Mouse (Mus musculus) lung, adult 2 months (tissue): Measurements from ENCODE around the gene Tbce. TPM values are rescaled to one million over a fixed set of nuclear protein-coding genes. Genes with fewer than 3 reads are reported as not detected.

Experiments
- DNase-seq: peaks from one replicate; pipeline ENCODE4 v3.0.0; 2022
- H3K4me1 ChIP-seq: fragments of 200-500 bp; 2 replicates; pipeline ENCODE4 v1.6.1; 2011; ENCODE audit warnings: low read length; ENCODE audit not compliant: control insufficient read depth, insufficient read depth
- H3K4me3 ChIP-seq: fragments of 200-500 bp; replicated peaks from 2 replicates; pipeline ENCODE3; 2011; ENCODE audit warnings: low read depth, mild to moderate bottlenecking, control low read depth, low read length; ENCODE audit errors: extremely low read depth
- CTCF ChIP-seq: fragments of 200-500 bp; IDR thresholded peaks from 2 replicates; pipeline ENCODE4 v1.5.1; 2011; ENCODE audit warnings: mild to moderate bottlenecking, low read length, control low read depth; ENCODE audit not compliant: insufficient read depth
- POLR2A ChIP-seq: fragments of 200-500 bp; IDR thresholded peaks from 2 replicates; pipeline ENCODE4 v1.6.1; 2011; ENCODE audit warnings: low read depth, mild to moderate bottlenecking, control low read depth, low read length, borderline replicate concordance; ENCODE audit errors: extremely low read depth
- WGBS: fragments of 180-500 bp; shearing (Covaris S2); methylation state at CpG from one replicate; pipeline ENCODE4 v1.1.7; 2018; 5-methylcytosine and 5-hydroxymethylcytosine counted together
- polyA plus RNA-seq: library from polyadenylated mRNA; depleted of rRNA; stranded (reverse); fragments of >200 nt; gene quantifications from 2 replicates; pipeline ENCODE4 v1.2.3, GENCODE M21; 2012

The Tbce gene
- polyA plus RNA-seq, 1 experiment: 22.0 TPM

DNA sequence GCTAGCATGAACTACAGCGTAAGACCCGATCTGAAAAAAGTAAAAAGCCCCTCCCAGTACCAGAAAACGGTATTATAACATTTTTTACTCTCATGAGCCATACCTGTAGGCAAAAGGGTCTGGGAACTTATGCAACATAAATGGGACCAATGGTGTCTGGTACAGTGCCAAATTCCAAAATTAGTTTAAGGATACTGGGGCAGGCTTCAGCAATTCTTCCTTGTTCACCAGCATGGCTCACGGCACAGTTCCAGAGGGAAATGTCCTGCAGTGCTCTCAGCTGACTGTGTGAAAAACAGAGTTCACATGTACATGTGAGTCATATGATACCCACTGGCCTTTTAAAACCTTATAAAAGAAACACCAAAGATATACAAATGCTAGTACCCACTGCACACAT lies 24.9 kb downstream of the Tbce start:
- no peak for TF ChIP-seq CTCF
- no peak for TF ChIP-seq POLR2A
- Histone ChIP-seq H3K4me1 (no peaks in the 10 kb centered on the region), H3K4me3 (no peak overlapping the region)
- 91% methylated on average over 4 of the region's 4 CpGs for WGBS
- no peak for DNase-seq

DNA sequence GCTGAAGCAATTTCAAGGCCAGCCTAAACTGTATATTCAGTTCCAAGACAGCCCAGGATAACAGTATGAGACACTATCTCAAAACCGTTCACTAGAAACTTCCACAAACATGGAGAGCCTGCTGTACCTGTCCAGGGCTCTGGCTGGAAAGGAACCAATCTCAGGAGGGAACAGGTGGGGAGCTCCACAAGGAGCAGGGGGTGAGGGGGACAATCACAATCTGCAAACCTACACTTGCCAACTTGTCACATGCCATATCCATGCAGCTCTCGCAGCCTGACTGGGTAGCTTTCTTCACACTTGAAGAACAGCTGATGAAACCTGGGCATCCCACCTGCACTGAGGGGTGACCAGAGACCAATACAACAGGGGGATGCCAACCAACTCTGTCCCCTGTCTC lies 25.4 kb downstream of the Tbce start:
- WGBS: 93% methylated on average over 2 of the region's 2 CpGs
- TF ChIP-seq POLR2A (no peak), CTCF (no peak)
- H3K4me1 ChIP-seq: no peaks in the 10 kb centered on the region
- no peak for DNase-seq
- no peak overlapping the region for H3K4me3 ChIP-seq

DNA sequence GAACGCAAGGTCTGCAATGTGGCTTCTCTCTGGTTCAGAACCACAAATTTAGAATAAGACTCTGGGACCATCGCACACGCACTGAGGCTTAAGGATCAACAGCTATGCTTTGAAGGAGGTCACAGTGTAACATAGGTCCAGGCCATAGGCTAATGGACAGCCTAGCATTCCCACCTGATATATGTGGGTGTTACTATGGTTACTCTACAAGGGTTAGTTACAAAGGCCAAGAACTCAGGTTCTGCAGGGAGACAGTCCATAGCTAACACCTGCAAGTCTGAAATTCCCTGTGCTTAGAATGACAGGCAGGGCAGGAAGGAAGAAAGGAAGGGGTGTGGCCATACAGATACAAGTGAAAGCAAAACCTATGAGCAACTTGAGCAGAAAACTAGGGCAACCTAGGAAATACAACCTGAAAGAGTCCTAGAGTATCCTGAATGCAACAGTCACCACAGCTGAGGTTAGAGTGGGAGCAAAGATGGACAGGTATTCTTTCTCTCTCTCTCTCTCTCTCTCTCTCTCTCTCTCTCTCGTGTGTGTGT lies 27.9 kb downstream of the Tbce start:
- H3K4me1 ChIP-seq: no peaks in the 10 kb centered on the region
- DNase-seq: no peak
- WGBS: 92% methylated on average over 4 of the region's 4 CpGs
- TF ChIP-seq CTCF (no peak), POLR2A (no peak)
- H3K4me3 ChIP-seq: no peak overlapping the region

DNA sequence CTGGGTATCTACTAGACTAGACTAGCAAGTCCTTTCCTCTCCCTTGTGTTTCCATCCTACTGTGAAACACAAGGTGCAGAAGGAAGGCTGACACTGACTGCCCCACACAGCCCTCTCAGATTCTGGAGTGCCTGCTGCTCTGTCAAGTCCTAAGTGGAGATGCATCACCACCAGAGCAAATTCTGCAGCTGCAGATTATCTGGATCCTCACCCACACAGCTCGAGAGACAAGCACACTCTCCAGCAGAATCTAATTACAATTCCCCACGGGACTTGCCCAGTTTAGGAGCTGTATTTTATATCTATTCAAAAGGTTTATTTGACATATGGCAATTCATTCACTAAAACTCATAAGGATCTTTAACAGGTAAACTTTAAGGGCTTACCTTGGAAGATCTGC lies 33.4 kb downstream of the Tbce start:
- H3K4me3 ChIP-seq: no peak overlapping the region
- TF ChIP-seq POLR2A: no peak
- no peak for TF ChIP-seq CTCF
- no peak for DNase-seq
- no peaks in the 10 kb centered on the region for H3K4me1 ChIP-seq
- 72% methylated on average over 2 of the region's 2 CpGs for WGBS

DNA sequence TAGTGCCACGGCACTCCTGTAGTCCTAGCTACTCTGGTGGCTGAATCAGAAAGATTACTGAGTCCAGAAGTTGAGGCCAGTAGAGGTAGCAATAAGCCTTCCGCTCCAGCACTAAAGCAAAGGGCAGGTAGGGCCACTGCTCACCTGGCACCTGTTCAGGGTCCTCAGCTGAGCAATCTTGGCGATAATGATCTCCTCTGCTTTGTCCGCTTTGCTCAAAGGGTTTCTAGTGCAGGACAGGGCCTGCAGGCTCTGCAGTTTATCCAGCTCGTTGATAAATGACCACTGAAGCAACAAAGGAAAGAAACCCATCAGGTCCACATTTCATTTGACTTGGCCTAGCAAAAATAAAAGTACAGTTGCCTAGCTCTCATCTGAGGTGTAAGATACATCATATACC lies 34.4 kb downstream of the Tbce start:
- Histone ChIP-seq H3K4me3 (no peak overlapping the region), H3K4me1 (no peaks in the 10 kb centered on the region)
- TF ChIP-seq CTCF (no peak), POLR2A (no peak)
- no peak for DNase-seq
- WGBS: 92% methylated on average over 5 of the region's 5 CpGs

DNA sequence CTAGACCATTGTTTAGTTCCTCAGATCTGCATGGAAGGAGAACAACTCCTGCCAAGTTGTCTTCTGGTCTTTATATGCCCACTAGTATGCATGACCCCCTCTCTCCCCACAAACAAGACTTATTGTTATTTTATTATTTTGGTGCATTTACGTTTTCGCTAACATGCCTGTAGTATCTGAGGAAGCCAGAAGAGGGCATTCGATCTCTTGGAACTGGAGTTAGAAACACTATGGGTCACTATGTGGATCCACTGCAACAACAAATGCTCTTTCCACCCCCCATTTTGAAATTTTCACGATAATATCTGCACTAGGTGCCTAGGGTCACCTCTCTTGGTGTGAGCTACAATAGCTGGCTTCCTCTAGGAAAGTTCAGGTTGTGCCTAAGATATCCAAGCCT lies 35.4 kb downstream of the Tbce start:
- Histone ChIP-seq H3K4me3 (no peak overlapping the region), H3K4me1 (no peaks in the 10 kb centered on the region)
- DNase-seq: no peak
- TF ChIP-seq CTCF: no peak
- TF ChIP-seq POLR2A: no peak
- 77% methylated on average over 4 of the region's 4 CpGs for WGBS

DNA sequence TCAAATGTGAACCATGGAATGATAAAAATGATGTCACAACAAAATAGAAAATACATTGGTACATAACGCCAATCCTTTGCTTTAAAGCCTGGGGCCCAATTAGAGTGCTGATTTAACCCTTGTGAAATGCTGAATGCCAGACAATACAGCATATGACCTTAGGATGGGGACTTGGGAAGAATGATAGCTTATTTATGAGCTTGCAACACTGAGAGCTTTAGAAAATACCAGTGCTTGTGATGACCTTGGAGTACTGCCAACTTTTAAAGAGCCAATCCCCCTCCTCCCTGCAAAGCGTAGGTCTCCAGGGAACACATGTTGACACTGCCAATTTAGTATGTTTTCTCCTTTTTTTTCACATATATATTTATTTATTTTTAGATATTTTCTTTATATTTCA lies 36.7 kb downstream of the Tbce start:
- no peak for TF ChIP-seq CTCF
- no peak for TF ChIP-seq POLR2A
- Histone ChIP-seq H3K4me3 (no peak overlapping the region), H3K4me1 (no peaks in the 10 kb centered on the region)
- 64% methylated on average over 2 of the region's 2 CpGs for WGBS
- DNase-seq: no peak

DNA sequence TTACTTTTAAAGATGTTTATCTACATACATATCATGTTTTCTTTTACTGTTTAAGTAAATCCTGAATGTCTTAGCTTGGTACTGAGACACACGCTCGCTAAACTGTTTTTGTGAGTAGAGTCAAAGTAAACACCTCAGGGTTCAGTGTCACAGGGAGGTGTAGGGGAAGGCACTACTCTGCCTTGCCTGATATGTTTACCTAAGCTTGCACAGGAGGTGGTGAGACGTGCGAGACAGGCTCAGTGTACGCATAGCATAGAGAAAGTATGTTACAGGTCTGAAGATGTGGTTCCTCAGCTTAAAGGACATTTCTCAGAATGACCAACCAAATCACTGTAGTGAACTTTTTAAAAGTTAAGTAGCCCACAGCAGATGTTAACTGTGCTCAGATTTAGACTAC lies 42.0 kb downstream of the Tbce start:
- no peak for TF ChIP-seq POLR2A
- TF ChIP-seq CTCF: no peak
- no peak for DNase-seq
- no peaks in the 10 kb centered on the region for H3K4me1 ChIP-seq
- no peak overlapping the region for H3K4me3 ChIP-seq
- 62% methylated on average over 5 of the region's 5 CpGs for WGBS

DNA sequence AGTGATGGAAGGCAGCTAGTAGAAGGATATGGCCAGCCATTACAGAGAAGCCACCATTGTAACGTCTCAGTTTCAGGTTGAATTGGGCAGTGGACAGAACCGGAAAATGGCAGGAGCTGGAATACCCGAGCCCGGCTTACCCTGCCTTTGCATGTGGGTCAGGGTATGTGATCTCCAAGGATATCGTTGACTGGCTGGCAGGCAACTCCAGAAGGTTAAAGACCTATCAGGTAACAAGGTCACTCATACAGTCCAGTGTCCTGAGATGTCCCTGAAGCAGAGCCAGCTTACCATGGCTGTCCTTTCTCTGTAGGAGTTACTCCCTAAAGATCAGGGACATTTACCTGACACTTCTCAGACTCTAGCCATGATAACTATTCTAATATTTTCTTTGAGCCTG lies 44.4 kb downstream of the Tbce start:
- Histone ChIP-seq H3K4me3 (no peak overlapping the region), H3K4me1 (no peaks in the 10 kb centered on the region)
- 84% methylated on average over 5 of the region's 5 CpGs for WGBS
- TF ChIP-seq CTCF (no peak), POLR2A (no peak)
- DNase-seq: no peak

DNA sequence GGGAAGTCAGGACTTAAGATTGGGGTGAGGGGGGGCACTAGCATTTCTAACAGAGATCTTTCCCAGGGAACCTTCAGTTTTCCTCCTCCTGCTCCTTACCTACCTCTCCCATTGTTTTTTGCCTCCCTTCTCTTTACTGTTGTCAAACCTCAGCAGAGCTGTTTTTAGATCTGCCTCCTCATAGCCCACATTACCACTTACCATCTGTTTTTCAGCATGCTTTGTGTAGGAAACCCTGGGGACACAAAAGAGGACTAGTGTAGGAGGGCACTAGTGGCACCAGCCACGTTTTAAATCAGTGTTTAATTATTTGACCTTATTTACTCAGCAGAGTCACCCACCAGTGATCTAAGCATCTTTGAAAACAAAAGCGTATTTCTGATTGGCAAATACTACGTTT lies 46.4 kb downstream of the Tbce start:
- no peaks in the 10 kb centered on the region for H3K4me1 ChIP-seq
- TF ChIP-seq CTCF (no peak), POLR2A (no peak)
- WGBS: 77% methylated on average over 3 of the region's 3 CpGs

More for the DNA sequence above, 46.4 kb downstream of the Tbce start:
- DNase-seq: no peak
- H3K4me3 ChIP-seq: no peak overlapping the region
